Mouse (Mus musculus) cerebellum, postnatal 10 days (tissue): Measurements from ENCODE around the gene Itga9.

Experiments
- DNase-seq, 2 experiments: peaks; one replicate each; pipeline ENCODE4 v3.0.0; 2021; ENCODE audit warnings: mixed read lengths in 2 of 2

Itga9 gene

GRCm38 (mm10) chr9:118784621-118785020 is 178.1 kb downstream of the Itga9 start:
- no peak for DNase-seq

DNA sequence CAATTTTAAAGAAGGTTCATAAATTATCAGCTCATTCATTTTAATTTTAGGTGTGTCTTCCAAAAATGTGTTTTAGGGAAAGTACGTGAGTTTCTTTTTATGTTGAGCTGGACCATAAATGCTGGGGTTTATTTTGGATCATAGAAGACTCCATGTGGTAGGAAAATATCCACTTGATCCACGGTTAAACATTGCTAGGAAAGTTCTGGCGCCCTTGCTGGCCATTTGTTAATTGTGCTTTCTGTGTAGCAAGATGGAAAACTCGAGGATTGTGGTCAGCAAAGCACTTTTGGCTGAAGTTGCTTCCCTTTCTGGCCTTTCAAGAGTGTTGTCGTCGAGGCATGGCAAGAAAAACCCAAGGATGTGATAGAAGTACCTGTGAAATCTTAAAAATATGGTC is 179.3 kb downstream of the Itga9 start:
- no peak for DNase-seq

DNA sequence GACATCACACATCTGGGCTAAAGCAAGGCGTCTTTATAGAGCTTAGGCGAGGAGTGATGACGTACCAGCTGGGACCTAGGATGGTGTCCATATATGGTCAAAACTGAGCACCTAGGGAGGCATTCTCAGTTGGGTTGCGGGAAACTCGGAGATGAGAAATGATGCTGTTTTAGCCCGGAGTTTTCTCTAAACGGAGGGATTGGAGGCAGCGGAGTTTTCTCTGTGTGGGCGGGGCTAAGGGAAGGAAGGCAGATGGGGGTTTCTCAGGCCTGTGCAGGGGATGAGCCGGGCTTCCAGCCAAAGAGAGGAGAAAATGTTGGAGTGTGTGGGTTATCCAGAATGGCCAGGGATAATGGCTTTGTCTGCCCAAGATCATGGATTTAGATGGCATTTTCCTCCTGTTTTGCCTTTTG is 182.4 kb downstream of the Itga9 start:
- DNase-seq, result peak; percentile 81 to 85

DNA sequence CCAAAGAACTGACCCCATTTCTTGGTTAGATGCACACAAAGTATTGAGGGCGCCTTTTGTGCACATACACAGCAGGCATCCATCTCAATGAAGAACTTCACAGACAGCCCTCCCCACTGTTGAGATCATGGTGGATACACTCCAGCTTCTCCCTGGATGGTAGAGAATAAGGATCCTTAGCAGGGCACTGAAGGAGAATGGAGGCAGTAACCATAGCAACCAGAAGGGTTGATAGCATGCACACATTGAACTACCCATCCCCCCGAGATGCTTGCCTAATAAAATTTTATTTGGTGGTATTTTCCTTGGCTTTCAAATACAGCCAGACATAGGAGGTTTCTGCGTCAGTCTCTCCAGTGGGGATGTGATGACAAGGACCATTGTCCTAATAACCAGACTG is 184.7 kb downstream of the Itga9 start:
- DNase-seq, result no peak

DNA sequence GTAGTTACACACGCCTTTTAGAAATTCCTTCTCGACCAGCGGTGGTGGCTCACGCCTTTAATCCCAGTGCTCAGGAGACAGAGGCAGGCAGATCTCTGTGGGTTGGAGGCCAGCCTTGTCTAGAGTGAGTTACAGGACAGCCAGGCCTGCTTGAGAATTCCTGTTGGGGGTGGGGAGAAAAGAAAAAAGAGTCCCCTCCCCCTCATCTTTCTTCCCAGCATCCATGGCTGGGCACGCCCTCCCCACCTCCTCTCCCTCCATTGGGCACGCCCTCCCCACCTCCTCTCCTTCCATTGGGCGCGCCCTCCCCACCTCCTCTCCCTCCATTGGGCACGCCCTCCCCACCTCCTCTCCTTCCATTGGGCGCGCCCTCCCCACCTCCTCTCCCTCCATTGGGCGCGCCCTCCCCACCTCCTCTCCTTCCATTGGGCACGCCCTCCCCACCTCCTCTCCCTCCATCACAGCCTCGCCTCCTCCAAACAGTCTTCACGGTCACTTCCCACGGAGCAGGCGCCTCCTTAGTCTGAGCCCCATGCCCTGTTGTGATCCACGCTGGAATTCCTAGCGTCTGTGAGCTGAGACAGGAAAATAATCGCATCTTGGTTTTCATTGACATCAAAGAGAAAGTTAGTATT is 186.8 kb downstream of the Itga9 start:
- no peak for DNase-seq

- no peak for DNase-seq
Measured at GRCm38 (mm10) chr9:118794668-118795067, 188.2 kb downstream of the Itga9 start.

GRCm38 (mm10) chr9:118795304-118795703 is 188.8 kb downstream of the Itga9 start:
- DNase-seq, result no peak

GRCm38 (mm10) chr9:118799105-118799504 is 192.6 kb downstream of the Itga9 start:
- DNase-seq, result peak in 1 of 2 experiments; percentile 20

DNA sequence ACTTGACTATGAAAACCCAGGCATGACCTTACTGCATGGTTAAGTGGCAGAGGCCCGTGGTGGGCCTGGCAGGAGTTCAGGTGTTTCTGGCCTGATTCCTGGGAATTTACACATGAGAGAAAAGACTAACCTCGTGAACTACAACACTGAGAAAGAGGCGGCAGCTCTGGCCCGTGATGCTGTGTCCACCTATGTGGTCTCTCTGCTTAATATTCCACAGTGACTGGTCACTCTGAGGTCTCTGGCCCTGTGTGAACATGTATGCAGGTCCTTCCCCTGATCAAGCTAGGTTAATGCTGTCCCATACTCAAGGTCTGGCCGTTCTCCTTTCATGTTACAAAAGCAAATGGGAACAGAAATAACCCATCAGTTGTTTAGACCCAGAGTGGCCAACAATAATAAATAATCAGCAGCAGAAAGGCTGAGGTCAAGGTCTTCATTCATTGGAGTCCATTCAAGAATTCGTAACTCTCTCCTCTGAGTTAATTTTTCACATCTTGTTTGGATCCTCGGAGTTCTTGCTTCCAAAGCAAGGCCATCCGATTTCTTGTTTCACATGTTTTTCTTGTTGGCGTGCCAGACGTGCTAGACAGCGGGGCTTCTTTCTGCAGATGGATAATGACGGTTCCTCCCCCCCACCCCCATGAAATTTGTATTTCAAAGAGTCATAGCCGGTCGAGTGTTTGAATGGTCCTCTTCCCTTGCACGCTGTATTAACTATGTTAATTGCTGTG is 194.9 kb downstream of the Itga9 start:
- DNase-seq, result peak; percentile 70 to 73

DNA sequence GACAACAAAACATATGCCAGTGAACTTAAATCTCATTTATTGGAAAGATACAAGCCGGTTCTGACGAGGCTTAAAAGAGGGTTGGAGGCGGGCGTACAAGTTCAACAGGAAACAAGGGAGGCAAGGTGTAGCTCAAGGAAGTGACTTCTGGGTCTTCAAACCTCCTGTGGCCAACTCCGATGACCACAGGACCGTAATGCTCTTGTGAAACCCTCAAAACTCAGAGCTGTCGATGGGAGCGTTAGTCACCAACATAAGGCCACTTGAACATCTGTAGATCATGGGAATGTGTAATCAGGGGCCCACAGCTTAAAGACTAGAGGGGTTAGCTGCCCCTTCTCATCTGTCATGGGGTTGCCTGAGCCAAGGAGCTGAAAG is 195.4 kb downstream of the Itga9 start:
- DNase-seq, result no peak

DNA sequence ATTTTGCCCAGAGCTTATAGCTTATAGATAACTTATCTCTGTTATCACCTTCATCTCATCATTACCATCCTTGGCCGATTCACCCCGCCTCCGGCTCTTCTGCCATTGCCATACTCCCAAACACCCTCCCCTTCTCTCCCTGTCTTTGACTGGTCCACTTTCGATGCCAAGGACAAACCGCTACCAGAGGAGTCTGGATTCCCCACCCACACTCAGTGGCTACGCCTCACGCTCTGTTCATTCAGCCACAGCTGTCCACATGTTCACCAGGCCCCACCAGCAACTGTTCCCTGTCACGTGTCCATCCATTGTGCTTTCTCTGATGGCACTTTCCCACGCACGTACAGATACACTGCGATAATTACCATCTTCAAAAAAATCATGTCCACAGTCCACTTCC is 195.9 kb downstream of the Itga9 start:
- no peak for DNase-seq

DNA sequence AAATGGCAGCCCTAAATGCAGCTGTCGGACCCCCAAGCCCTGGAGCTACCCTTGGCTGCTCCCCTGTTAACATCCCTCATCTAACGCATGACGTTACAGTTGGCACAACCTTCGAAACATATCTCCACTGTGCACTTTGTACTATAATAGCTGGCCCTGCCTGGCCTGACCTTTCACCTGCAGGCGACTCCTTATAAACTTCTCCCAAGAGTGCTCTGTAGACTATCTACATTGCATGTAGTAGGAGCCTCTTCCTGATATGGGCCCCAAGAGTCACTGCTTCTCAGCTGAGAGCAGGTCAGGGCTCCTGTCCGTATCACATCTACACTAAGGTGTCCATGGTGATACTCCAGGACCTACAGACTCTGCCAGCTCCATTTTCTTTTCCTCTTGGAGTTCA is 199.2 kb downstream of the Itga9 start:
- no peak for DNase-seq

DNA sequence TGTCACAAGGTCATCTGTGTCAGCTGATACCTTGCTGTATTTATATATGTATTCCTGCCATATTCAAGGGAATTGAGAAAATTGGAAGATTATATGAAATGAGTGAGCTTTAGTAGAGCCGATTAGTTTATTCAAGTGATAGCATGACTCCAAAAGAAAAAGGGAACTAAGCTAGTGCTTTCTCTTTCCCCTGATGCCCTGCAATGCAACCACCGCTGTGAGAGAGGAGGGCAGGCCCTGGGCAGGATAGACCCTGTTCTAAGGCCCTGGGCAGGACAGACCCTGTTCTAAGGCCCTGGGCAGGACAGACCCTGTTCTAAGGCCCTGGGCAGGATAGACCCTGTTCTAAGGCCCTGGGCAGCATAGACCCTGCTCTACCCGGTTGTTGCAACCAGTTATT is 201.2 kb downstream of the Itga9 start:
- no peak for DNase-seq

DNA sequence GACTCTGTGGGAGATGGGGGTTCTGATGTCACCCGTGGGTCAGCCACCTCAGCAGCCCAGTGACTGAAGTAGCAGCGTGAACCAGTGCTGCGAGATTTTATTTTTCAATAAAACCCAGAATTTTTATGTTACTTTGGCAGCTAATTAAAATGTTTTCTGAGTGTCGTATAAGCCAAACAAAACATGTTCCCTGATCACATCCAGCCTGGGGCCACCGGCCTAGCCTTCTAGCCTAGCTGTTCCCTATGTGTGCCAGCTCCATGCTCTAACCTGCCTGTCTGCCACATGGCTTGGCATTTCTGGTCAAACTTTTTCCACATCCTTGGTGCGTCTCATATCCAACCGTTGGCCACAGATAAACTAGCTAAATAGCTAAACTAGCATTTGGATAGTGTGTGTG is 205.7 kb downstream of the Itga9 start:
- DNase-seq, result no peak

DNA sequence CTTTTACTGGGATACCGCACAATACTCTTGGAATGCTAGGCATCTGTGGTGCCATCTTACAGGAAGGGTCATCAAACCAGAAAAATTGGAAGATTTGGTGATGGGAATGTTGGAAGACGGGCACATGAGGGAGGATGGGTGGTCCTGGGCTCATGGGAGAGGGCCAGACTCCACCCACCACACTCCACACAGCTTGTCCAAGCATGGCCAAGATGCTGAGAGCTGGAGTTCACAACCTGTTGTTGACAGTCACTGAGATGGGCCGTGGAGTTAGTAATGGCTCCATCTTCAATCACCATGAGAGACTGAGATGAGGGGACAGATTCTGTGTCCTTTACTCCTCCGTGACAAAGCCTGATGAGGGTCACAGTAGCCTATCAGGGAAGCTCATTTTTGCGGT is 207.0 kb downstream of the Itga9 start:
- no peak for DNase-seq

GRCm38 (mm10) chr9:118814056-118814455 is 207.6 kb downstream of the Itga9 start:
- DNase-seq, result no peak

DNA sequence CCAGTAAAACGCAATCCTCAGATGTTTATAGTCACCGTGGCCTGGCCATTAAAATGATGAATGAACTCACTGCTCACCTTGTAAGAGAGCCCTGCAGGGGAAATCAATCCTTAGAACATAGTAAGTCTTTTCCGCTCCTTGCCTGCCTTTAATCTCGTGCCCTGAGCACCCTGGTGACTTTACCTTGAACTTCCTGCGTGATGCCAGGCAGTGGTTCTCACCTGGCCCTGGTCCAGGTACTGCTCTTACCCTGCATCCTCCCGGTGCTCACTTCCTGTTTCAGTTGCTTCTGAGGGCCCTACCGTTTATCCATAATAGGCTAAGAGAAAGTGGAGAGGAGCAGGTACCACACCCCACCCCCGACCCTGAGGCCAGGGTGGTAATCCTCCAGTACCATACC is 208.0 kb downstream of the Itga9 start:
- DNase-seq, result no peak

DNA sequence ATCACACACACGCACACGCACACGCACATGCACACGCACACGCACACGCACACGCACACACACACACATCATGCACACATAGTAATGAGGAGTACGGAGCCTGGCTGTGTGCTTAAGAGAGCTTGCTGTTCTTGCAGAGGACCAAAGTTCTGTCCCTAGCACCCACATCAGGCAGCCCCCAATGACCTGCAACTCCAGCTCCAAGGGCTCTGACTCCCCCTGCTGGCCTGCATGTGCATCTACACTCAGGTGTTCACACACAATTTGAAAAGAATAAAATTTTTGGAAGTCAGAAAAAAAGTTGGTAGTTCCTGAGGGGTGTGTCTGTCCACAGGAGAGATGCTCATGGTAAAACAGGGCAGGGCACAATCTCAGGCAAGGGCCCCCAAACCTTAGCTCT is 209.1 kb downstream of the Itga9 start:
- DNase-seq, result no peak

- peak; percentile 35 to 48 for DNase-seq
Measured at GRCm38 (mm10) chr9:118818508-118818907, 212.0 kb downstream of the Itga9 start.

DNA sequence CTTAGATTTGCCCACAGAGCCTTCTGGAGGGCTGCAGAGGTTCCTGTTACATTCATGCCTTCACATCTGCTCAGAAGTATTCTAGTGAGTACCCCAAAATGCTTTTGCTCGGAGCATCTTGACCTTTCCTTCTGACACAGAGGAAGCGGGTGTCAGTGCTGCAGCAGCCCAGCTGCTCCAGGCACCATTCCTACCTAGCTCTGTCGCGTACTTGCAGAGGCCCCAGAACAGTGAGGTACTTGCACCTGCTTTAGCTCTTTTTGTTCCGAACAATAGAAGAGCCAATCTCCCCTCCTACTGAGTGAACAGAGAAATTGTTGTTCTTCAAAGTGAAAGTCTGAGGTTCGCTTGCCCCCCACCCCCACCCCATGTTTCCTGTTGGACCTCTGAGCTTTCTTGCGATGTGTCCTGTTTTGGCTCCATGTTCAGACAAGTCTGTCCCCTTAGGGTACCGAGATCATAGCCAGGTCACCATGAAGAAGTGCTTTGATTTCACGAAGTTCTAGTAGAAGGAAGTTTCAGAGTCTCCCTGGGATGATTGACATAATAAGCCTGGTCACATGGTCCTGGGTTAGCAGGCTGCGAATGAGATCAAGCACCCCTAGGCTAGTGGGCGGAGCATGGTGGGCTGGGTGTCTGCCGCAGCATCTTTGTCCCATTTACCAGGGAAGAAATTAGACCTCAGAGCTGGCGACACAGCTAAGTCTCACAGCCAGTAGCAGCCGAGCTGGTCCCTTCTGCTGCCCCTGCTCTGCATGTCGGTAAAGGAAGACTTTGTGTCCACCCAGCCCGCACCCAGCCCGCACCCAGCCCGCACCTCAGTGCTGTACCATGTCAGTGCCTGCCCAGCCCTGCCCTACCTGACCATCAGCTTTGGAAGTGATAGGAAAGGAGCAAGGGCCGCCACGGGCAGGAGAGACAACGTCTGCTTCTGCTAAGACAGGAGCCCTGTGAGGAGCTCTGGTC is 215.0 kb downstream of the Itga9 start:
- DNase-seq, result peak; percentile 40 to 49

DNA sequence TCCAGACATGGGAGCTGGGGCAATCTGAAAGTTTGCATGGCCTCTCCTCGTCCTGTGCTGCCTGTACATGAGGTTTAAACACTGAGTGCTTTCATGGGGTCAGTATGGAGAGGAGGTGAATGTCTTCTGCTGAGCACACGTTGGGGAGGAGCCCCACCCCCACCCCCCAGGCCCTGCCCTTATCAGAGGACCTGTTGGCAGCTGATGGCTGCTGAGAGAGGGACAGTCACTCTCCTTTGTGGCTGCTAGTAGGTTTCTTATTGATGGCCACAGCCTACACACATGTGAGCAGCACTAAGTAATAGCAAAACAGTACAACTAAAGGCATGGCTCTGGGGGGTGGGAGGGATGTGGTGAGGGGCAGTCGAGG is 215.7 kb downstream of the Itga9 start:
- no peak for DNase-seq

DNA sequence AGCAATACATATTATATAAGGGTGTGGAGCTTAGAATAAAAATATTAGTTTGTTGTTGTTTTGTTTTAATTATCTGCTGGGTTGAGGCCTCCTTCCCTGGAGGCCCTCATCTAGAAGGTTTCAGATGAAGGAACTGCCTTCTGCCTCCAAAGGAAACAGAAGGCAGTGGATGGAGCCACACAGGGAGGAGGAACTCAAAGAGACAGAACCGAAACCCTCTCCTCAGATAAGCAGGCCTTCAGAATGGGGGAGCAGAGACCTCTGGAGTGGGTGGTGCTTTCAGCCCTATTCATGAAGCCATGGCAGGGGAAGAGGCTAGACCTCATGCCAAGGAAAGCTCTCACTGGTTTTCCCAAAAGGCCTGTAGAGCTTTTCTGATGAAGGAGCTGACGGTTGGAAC is 216.1 kb downstream of the Itga9 start:
- no peak for DNase-seq

DNA sequence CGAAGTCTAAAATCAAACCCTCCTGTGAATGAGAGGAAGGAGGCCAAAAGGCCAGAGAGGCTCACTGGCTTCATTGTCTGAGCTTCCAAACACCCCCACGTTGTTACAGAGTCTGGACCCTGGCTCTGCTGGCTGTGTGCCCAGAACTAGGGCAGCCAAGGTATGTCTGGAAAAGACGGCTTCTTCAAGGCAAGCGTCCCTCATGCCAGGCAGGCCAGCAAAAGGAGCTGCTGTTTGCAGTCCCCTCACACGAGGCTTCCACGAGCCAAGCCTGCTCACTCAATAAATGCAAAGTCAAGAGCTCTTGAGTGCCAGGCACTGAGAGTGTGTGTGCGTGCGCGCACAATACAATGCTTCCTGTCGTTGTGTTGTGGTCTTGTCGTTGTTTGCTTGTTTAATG is 224.6 kb downstream of the Itga9 start:
- peak; percentile 88 to 91 for DNase-seq

- DNase-seq, result no peak
Measured at GRCm38 (mm10) chr9:118832533-118832932, 226.0 kb downstream of the Itga9 start.
